Mouse (Mus musculus): ENCODE measurements at regions not wholly inside any gene's neighbourhood (a gene's known extent, or its start where the extent isn't known, plus 50 kb on each side); places are given as distances from the start of the nearest gene placed in this dataset.
"Not testable (repeated sequence)": the region's sequence is repeated elsewhere in the genome, so short reads cannot be mapped to it uniquely, and the experiment has no call there.

DNA sequence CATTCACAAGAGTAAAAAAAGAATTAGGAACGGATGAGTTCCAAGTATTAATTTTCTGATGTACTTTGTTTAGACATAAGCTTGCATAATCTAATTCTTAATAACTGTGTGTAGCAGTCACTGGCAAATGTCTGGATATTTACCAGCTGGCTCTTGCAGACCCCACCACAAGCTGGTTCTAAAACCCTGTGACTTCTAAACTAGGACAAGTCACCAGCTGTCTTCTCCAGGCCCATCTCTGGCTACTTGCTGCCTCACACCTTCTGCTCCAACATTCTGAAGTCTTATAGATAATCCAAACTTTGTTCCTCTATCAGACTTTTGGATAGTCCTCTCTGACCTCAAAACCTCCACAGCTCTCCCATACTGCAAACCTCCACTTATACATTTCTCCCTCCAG, 189.9 kb upstream of the Rhobtb1 start:
- peak in 1 of 2 experiments; percentile 28 for DNase-seq

DNA sequence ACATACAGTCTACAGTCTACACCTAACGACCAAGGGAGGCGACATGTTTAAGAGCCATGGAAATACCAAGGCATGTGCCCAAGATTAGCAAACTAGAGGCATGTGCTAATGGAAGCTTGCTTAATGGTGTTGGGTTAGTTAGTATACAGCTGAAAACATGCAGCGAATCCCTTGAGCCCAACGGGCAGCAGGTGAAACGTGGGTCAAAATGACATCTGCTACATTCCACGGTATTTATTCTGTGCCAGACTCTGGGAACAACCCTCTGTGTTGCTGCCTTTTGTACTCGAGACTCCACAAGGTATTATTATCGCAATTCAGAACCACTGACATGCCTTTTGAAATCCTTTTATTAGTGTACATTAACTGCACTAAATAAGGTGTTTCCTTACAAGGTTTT, 188.1 kb upstream of the Rhobtb1 start:
- no peak for DNase-seq

DNA sequence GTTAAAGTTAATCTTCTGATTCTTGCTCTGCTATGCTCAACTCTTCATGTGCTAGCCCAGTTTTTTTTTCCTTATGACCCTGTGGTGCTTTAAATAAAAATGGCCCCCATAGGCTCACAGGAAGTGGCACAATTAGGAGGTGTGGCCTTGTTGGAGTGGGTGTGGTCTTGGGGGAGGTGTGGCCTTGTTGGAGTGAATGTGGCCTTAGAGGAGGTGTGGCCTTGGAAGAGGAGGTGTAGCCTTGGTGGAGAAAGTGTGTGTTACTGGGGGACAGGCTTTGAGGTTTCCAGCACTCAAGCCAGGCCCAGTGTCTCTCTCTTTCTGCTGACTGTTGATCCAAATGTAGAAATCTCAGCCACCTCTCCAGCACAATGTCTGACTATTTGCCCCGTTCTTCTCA, 186.0 kb upstream of the Rhobtb1 start:
- no peak for DNase-seq

DNA sequence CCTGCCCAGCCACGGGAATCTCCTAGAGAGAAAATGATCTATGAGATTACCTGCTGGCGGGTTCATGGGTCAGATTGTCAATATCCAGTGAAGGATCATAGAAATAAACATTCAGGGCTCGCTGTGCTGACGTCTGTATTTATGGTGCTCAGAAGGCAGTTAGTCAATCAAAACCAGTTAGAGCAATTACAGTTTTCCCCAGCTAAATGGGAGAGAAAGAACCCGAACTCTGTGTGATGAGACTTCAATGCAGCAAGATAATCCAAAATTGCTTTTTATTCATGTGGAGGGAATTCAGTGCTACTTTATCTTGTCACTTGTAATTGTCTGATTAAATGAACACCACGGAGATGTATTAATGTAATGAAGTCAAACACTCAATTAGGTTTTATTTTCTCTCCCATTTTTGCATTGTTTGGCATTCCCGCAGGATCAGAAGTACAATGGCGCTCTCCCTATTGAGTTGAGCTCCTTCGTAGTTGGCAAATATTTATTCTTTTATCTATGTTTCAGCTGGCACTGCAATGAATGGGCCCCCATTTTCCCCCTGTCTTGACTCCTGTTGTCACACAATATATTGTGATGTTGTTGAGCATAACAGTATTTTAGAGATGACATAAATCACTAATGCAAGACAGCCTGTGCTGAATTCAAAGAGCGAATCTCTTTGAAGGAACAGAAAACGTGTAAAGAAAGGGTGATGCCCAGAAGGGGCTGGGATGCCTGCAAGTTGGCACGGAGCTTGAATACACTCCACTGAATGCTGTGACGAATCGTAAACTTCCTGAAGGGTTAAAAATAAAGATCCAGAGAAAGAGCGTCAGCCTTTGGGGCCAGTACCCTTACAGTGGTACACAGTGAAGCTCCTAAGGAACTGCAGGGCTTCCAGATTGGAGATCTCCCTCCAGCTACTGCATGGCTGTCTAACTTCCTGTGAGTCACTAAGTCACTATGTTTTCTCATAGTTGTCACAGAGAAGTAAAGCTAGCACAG, 183.0 kb upstream of the Rhobtb1 start:
- no peak for DNase-seq

DNA sequence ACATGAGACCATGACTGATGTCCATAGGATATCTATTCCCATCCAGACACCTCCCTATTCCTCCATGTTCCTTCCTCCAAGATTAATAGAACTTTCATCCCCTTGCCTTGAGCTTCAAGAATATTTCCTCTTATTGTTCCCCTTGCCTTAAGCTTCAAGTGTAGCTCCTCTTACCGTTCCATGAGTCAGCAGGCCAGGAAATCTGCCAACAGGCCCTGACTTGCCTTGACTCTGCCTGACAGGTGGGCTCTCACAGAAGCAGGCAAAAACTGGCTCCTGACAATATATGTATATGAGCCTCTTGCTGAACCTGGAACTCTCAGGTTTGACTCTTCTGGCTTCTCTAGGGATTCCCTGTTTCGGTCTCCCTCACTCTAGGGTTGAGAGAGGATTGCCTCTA, 180.7 kb upstream of the Rhobtb1 start:
- no peak for DNase-seq

DNA sequence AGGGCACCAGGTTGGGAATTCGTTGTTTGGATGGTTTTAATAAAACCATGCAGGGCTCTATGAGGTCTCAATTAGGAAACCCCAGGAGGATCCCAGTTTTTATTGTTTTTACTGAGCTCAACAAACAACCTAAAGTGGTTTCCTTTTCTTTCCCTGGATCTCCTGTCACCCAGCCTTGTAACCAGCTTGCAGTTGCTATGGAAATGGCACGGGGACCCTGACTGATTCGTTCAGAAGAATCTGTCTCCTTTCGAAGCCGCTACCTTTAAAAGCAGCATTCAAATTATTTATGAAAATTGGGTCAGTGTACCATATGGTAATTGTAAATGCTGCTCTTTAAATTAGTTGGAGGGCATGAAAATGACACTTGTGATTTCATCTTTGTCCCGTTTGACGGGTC, 176.5 kb upstream of the Rhobtb1 start:
- no peak for DNase-seq

DNA sequence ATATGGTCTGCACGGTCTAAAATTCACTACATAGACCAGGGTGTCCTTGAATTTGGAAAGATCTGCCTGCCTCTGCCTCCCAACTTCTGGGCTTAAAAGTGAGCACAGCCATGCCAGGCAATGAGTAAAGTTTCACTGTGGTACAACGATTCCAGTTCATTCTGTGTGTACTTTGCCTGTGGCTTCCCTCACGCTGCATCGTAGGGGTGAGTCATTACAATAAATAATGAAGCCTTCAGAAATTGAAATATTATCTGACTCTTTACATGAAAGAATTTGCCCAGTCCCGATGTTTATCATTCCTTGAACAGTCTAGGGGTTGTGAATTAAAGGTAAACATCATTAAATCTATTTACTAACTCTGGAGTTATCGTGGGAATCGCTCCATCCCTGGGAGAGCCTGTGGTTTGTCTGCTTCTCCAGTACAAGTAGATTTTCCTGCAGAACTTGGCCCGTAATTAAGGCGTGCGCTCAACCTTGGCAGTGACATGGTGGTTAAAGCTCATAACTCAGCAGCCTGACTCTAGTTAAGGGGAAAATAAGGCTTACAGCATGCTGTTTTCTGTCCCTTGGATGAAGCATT, 174.7 kb upstream of the Rhobtb1 start:
- no peak for DNase-seq

DNA sequence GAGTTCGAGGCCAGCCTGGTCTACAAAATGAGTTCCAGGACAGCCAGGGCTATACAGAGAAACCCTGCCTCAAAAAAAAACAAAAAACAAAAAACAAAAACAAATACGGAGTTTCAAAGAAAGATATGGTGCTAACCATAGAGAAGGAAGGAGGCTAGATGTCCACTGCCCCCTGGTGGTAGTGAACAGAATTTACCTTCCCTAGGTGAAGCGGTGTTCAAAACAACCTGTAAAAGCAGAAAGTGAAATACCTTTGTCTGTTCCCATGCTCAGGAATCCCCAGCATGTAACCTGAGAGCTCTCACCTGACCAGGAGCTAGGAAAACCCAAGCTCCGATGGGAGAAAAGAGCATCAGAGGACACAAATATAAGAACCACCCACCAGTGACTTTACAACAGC, 173.1 kb upstream of the Rhobtb1 start:
- peak; percentile 23 to 37 for DNase-seq

DNA sequence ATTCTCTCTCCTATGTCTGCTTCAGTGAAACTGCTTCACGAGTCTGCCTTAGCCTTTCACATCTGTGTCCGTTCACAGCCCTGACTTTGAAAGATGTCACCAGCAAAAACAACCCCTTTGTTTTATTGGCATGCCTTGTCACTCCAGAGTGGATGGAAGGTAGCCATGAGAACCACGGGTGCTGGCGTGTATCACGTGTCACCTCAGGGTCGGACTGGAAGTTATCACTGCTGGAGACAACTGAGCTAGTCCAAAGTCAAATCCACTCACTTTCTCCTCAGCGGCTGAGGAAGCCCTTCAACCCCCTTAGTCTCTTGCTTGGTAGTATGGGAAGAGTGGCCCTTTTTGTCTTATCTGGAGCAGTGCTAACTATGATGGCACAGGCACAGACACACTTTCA, 171.3 kb upstream of the Rhobtb1 start:
- peak; percentile 18 to 42 for DNase-seq

DNA sequence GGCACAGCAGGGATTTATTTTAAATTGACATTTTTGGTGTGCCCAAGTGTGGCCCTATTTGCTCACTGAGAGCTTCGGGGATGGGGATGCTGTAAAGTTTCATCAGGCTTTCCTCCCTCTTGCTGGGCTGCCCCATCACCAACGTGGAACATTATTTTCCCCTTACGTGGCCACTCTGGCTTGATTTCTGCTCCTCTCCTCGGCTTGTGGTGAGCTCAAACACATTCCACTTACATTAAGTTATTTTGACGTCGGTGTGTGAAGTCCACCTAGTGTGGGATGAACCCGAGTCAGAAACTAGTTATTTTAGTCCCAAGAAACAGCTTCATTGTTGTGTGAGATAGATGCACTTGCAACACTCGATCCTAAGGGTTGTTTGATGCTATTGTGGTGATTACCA, 168.9 kb upstream of the Rhobtb1 start:
- no peak for DNase-seq

DNA sequence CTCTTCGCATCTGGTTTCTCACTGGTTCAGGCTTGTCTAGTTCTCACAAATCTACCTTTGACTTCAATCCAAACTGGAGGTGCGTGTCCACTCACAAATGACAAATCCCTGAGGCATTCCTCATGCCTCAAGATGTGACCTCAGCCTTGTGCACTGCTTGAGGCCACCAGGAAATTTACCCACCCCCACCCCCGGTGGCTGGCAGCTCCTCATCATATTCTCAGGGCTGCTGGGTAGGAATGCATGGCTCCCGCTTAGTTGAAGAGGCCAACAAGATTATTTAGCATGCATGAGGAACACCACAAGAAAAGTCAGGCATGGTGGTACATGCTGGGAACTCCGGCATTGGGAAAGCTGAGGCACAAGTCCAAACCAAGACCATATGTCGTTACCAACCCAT, 160.7 kb upstream of the Rhobtb1 start:
- DNase-seq: peak; percentile 16 to 24

DNA sequence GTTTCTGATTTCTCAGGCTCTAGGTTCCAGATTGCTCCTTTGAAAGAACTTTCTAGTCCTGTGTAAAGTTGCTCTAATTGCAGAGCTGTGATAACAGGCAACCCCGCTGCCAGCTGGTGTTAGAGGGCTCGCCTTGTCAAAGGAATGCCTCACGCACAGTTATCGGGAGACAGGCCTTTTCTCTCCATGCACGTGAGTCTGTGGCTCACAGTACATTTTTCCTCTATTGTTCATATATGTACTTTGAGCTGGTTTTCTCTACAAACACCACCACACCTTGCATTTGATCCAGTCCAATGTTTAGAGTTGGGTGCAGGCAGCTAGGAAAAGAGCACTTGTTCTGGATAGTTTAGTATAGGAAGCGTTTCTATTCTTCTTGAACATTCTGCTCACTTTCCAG, 151.6 kb upstream of the Rhobtb1 start:
- DNase-seq: no peak

DNA sequence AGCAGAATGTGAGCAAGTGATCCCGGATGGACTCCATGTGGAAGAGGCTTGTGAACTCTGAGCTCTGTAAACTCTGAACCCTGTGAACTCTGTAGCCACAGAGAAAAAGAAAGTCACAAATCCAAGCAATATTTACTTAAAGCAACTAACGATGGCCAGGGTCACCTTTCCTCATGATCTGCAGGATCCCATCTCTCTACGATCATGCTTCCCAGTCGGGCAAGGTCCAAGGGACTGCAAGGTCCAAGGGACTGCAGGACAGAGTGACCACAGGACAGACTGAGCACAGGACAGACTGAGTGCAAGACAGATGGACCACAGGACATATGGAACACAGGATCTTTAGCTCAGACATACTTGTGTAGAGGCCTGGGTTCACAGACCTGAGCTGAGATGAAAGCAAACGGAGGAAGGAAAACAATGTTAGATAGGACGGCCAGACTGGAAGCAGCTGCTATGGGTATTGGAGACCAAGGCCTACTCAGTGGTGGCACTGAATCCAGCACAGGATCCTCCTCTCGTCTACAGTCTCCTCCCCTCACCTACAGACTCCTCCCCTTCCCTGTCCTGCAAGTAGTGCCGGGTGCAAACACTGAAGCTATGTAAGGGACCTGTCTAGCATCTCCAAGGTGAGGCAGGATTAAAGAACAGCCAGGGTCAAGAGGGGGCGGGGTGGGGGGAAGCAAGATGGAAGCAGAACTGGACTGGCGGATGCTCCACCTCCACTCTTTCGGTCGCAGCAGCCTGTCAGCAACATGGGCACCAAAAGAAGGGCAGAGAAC, 149.4 kb upstream of the Rhobtb1 start:
- no peak for DNase-seq

DNA sequence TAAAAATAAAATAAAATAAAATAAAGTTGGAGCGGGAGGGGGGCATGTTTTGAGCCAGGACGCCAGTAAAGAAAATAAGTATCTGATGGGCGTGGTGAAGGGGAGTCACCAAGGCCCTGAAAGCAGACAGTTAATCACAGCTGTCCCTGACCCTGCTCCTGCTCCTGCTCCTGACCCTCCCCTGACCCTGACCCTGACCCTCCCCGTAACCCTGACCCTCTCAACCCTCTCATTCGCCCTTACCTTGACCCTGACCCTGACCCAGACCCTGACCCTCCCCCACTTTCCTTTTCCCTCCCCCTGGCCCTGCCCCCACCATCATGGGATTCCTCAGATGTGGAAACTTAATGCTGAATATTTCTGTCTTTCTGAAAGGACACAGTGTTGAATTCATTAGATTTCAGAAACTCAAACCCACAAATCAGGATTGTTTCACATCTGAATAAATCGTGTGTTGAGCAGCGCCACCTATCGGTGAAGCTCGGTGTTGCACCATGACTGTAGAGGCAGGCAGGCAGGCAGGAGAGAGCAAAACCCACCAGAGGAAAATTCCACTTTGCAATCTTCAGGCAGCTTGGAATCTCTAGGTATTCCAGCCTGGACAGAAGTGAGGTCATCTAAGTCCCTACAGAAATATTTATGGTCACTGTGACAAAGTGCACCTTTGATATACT, 145.9 kb upstream of the Rhobtb1 start:
- peak; percentile 93 to 96 for DNase-seq

DNA sequence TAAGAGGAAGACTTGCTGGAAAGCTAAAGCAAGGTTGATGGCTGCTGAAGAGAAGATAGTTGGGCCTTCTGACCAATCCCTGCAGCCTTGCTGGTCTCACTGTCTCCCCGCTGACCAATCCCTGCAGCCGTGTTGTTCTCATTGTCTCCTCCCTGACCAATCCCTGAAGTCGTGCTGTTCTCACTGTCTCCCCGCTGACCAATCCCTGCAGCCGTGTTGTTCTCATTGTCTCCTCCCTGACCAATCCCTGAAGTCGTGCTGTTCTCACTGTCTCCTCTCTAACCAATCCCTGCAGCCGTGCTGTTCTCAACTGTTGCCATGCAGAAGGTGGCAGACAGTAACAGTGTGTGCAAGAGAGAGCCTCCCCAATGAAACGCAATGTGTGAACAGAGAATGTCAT, 142.6 kb upstream of the Rhobtb1 start:
- DNase-seq: not testable (repeated sequence)

DNA sequence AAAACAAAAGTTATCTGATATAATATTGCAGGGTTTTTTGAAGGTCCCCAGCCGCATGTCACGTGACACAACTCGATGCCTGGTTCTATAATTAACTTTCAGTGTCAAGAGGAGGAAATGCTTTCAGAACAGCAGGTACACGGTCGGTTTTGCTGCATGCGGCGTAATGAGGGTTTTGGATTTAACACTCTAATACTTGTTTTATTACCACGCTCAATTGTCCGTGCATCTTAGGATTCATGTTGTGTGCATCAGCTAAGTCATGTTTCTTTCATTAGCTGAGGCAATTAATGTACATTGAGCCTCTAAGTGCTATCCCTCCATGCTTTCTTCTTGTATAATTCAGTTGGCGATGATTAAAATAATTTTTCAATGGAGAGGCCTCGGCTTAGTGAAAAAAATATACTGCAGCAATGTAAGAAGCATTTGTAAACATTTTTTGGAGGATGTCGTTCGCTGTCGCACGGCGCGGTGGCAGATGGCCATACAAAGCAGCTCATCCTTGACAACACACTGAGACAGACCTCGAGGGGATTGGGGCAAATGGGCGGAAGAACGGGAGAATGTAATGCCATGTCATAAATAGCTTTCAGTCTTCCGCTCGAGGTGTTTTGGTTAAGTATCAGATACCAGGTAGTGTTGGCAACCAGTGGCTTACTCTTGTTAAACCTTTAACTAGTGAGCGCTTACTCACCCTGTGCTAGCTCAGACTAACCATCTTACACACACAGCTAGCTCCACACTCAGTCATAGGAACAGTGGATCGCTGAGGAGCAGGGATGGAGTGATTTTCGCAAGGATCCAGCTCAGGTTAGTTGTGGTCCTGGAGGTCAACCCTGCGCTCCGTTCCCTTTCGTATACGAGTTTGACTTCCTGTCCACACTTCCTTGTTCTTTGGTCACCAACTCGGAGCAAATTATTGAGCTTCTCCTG, 130.2 kb upstream of the Rhobtb1 start:
- DNase-seq: peak; percentile 71 to 73

DNA sequence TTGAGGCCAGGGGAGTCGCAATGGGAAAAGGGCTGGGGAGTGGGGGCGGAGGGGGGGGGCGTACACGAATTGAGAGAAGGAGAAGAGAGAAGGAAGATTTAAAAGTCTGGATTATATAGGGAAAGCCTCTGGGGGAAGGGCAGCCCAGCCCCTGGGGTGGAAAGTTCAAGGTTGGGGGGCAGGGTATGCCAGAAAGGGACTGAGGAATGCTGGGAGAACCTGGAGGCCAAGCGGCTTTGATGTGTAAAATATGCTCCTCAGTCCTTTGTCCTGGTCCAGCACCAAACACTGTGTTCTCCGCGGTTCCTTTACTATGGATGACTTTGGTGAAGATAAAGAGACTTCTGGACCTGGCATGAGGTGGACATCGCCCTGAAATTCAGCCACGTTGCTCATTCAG, 117.8 kb upstream of the Rhobtb1 start:
- no peak for DNase-seq

DNA sequence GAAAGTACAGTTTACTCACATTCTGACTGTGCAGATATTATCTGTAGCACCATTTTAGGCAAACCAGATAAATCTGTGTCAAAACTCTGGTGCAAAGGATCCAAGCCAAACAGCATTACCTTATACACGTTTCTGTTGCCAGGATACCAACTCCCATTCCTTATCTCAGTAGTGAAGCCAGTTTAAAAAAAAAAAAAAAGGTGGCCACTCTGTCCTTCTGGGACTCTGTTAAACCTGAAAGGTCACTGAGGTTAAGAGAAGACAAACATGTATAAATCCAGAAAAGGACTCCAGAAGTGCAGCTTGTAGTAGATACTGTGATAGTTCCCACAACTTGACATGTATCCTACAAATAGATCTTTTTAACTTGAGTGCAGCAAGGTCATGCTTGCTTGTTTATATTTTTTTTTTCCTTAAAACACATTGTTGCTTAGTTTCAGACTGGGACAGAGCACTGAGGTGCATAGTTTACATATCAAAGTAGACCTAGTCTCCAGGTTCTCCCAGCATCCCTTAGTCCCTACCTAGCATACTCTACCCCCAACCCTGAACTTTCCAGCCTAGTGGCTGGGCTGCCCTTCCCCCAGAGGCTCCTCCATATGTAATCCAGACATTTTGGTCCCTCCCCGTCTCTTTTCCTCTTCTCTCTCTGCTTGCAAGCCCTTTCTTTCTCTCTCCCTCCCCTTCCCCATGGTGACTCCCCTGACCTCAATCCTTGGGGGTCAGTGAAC, 116.7 kb upstream of the Rhobtb1 start:
- no peak for DNase-seq

DNA sequence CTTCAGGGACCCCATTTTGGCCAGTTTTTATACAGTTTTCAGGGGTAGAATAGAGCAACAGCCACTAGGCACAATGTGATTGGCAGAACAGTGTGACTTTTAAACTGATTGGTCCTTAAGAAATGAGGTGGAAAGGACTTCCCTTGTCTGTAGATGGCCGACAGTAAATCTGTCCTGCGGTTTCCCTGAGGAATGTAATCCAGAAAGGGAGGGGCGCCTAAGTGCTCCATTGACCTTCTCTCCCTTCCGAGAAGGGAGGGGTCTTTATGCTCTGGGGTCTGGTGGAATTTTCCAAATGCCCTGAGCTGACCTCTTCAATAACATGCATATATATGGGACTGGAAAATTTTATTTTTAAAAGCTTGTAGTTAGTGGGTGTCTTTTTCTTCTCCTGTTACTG, 115.7 kb upstream of the Rhobtb1 start:
- not testable (repeated sequence) for DNase-seq

DNA sequence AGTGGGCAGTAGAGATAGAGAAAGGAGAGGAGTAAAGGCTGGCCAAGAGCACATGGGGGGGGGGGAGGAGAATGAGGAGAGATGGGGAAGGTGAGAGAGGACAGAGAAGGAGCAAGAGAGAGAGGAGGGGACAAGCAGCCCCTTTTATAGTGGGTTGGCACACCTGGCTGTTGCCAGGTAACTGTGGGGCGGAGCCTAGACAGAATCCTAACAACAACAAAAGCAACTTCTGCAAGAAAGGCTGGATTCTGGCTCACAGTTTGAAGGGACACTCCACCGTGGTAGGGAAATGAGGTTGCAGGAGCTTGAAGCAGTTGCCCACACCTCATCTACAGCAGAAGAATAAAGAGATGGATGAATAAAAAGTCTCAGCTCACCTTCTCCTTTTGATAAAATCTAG, 115.1 kb upstream of the Rhobtb1 start:
- DNase-seq: no peak

DNA sequence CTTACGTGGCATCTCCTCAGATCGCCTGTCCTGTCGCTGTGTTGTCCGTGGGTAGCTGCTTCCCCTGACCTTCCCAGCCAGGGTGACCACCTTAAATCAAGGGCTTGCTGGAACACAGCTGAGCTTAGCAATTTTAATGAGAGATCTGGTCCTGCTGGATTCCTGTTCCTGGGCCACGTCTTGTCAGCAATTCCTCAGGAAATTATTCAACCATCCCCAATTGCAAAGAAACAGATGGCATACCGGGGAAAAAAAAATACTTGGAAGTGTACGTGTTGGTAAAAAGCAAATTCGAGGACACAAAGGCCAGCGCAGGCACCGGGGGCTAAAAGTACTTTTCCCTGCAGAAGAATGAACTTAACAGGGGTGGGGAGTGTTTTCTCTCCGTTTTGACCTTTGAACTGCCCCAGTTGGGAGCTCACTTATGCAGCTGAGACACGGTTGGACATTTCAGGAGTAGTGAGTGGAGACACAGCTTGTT, 107.0 kb upstream of the Rhobtb1 start:
- peak; percentile 36 to 53 for DNase-seq
